In the genomic region with DNA sequence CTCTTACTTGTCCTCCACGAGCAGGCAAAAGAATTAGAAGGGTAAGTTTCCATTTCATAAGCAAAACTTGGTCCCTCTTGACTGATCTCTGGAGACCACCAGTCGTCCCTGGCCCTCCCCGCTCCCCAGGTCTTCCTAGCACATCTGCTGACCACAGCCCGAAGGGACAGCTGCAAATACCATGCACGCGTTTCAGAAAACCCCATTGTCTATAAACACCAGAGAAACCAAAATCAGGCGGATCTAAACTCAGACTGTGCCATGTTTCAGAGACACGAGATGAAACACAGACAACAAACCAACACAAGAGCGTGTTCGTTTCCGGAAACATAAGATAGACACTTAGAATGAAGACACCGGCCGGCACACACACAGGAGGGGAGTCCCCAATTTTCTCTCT, we compare ENCODE assay signal across 24 mouse cellular contexts. TPM values are rescaled to one million over a fixed set of nuclear protein-coding genes. Genes with fewer than 3 reads are reported as not detected.
DNase-seq lines count a peak whose midpoint lies in the region; ATAC-seq and TF ChIP-seq lines count a peak whose summit lies in the region.
"Had no signal": no experiment of that assay in that cellular context is flagged by ENCODE, and none has a peak within 500 bp of the region (broad histone marks: within the 10 kb centered on the region; RNA-seq: fewer than 3 reads in every experiment).

No protein-coding gene starts in this region.

- H3K9ac ChIP-seq in intestine, embryonic 14.5 days (ENCODE audit: low read length), result no peak overlapping the region
- no peak overlapping the region for H3K9ac ChIP-seq in intestine, embryonic 16.5 days (ENCODE audit: low read depth, low read length)
- H3K9ac ChIP-seq in midbrain, embryonic 11.5 days (ENCODE audit: low read length), result no peak overlapping the region
- no peak overlapping the region for H3K9ac ChIP-seq in midbrain, postnatal 0 days (replicated peaks; ENCODE audit: low read length, poor library complexity, severe bottlenecking)
- H3K9ac ChIP-seq: embryonic facial prominence, embryonic 13.5 days; embryonic facial prominence, embryonic 15.5 days; forebrain, embryonic 12.5 days had no signal

- WGBS in intestine, embryonic 14.5 days, result 91% methylated on average over 13 of the region's 13 CpGs
- WGBS in intestine, embryonic 16.5 days, result 93% methylated on average over 13 of the region's 13 CpGs
- 96% methylated on average over 13 of the region's 13 CpGs for WGBS in midbrain, embryonic 11.5 days
- WGBS in midbrain, postnatal 0 days, result 95% methylated on average over 13 of the region's 13 CpGs

- no peak overlapping the region for H3K4me3 ChIP-seq in intestine, embryonic 14.5 days (ENCODE audit: low read depth, low read length)
- H3K4me3 ChIP-seq in intestine, embryonic 16.5 days (ENCODE audit: low read length), result no peak overlapping the region
- H3K4me3 ChIP-seq in midbrain, embryonic 11.5 days (ENCODE audit: low read depth, low read length), result no peak overlapping the region
- H3K4me3 ChIP-seq in midbrain, postnatal 0 days (ENCODE audit: low read depth, low read length), result no peak overlapping the region
- H3K4me3 ChIP-seq in E14TG2a.4 (replicated peaks; ENCODE audit: low read length), result peak overlapping the region; percentile 23; the same call in 1 of the 2 replicates
- H3K4me3 ChIP-seq: embryonic facial prominence, embryonic 13.5 days; embryonic facial prominence, embryonic 15.5 days; erythroblast, embryonic 14.5 days; forebrain, embryonic 10.5 days; forebrain, embryonic 12.5 days had no signal

- no peaks in the 10 kb centered on the region for H3K36me3 ChIP-seq in intestine, embryonic 14.5 days (ENCODE audit: control insufficient read depth, insufficient read depth, low read length)
- H3K36me3 ChIP-seq in intestine, embryonic 16.5 days (ENCODE audit: control insufficient read depth, insufficient read depth, low read length), result no peaks in the 10 kb centered on the region
- H3K36me3 ChIP-seq in midbrain, embryonic 11.5 days (ENCODE audit: control insufficient read depth, insufficient read depth, low read length), result no peaks in the 10 kb centered on the region
- no peaks in the 10 kb centered on the region for H3K36me3 ChIP-seq in midbrain, postnatal 0 days (ENCODE audit: insufficient read depth, low read length)
- H3K36me3 ChIP-seq in E14TG2a.4 (ENCODE audit: insufficient read depth, low read length), result peaks cover 14% of the 10 kb centered on the region; the same call in 1 of the 2 replicates
- H3K36me3 ChIP-seq: embryonic facial prominence, embryonic 13.5 days; embryonic facial prominence, embryonic 15.5 days had no signal

- H3K27me3 ChIP-seq in intestine, embryonic 14.5 days (replicated peaks; ENCODE audit: control insufficient read depth, insufficient read depth, low read length), result no peaks in the 10 kb centered on the region
- no peaks in the 10 kb centered on the region for H3K27me3 ChIP-seq in intestine, embryonic 16.5 days (replicated peaks; ENCODE audit: control insufficient read depth, insufficient read depth, low read length)
- no peaks in the 10 kb centered on the region for H3K27me3 ChIP-seq in midbrain, embryonic 11.5 days (ENCODE audit: control insufficient read depth, insufficient read depth, low read length)
- H3K27me3 ChIP-seq in midbrain, postnatal 0 days (ENCODE audit: insufficient read depth, low read length), result no peaks in the 10 kb centered on the region
- no peaks in the 10 kb centered on the region for H3K27me3 ChIP-seq in E14TG2a.4 (ENCODE audit: insufficient read depth, low read length)
- H3K27me3 ChIP-seq: embryonic facial prominence, embryonic 13.5 days; embryonic facial prominence, embryonic 15.5 days; forebrain, embryonic 12.5 days had no signal

- H3K4me1 ChIP-seq in intestine, embryonic 14.5 days (replicated peaks; ENCODE audit: control insufficient read depth, insufficient read depth, low read length), result no peaks in the 10 kb centered on the region
- no peaks in the 10 kb centered on the region for H3K4me1 ChIP-seq in intestine, embryonic 16.5 days (ENCODE audit: control insufficient read depth, insufficient read depth, low read length)
- no peaks in the 10 kb centered on the region for H3K4me1 ChIP-seq in midbrain, embryonic 11.5 days (ENCODE audit: control insufficient read depth, insufficient read depth, low read length)
- H3K4me1 ChIP-seq in midbrain, postnatal 0 days (ENCODE audit: insufficient read depth, low read length), result no peaks in the 10 kb centered on the region
- H3K4me1 ChIP-seq in E14TG2a.4 (replicated peaks; ENCODE audit: low read depth, low read length), result no peaks in the 10 kb centered on the region
- H3K4me1 ChIP-seq: embryonic facial prominence, embryonic 13.5 days; embryonic facial prominence, embryonic 15.5 days; forebrain, embryonic 10.5 days; forebrain, embryonic 12.5 days had no signal

- H3K9me3 ChIP-seq in intestine, embryonic 14.5 days (ENCODE audit: control insufficient read depth, low read length), result no peaks in the 10 kb centered on the region
- no peaks in the 10 kb centered on the region; the same call in 1 of the 2 replicates for H3K9me3 ChIP-seq in intestine, embryonic 16.5 days (ENCODE audit: control insufficient read depth, low read length)
- no peaks in the 10 kb centered on the region; the same call in 1 of the 2 replicates for H3K9me3 ChIP-seq in midbrain, embryonic 11.5 days (ENCODE audit: control insufficient read depth, low read length)
- H3K9me3 ChIP-seq in midbrain, postnatal 0 days (ENCODE audit: low read length), result 0 out of 2 replicates have a peak, but pooled peaks cover 7% of the 10 kb centered on the region
- peaks cover 75% of the 10 kb centered on the region for H3K9me3 ChIP-seq in E14TG2a.4 (ENCODE audit: low read length)
- H3K9me3 ChIP-seq: embryonic facial prominence, embryonic 13.5 days; embryonic facial prominence, embryonic 15.5 days had no signal

- H3K27ac ChIP-seq in intestine, embryonic 14.5 days (ENCODE audit: low read depth), result no peak overlapping the region
- H3K27ac ChIP-seq in intestine, embryonic 16.5 days (ENCODE audit: low read length), result no peak overlapping the region
- no peak overlapping the region for H3K27ac ChIP-seq in midbrain, embryonic 11.5 days (ENCODE audit: low read depth, low read length)
- H3K27ac ChIP-seq in midbrain, postnatal 0 days (ENCODE audit: low read depth, low read length), result no peak overlapping the region
- H3K27ac ChIP-seq: embryonic facial prominence, embryonic 13.5 days; embryonic facial prominence, embryonic 15.5 days; forebrain, embryonic 10.5 days; forebrain, embryonic 12.5 days had no signal

- TF ChIP-seq CTCF in midbrain, postnatal 0 days (IDR thresholded peaks at IDR 0.05), result no peak
- TF ChIP-seq CTCF in E14TG2a.4 (conservative IDR thresholded peaks at IDR 0.05; ENCODE audit: low read length), result no peak

- peak; percentile 1 for DNase-seq in intestine, embryonic 14.5 days (ENCODE audit: low spot score)
- DNase-seq in midbrain, embryonic 11.5 days (ENCODE audit: low spot score, missing footprints), result peak; percentile 72
- DNase-seq in midbrain, postnatal 0 days (ENCODE audit: low spot score), result no peak
- no peak for DNase-seq in ovary, postnatal 36 days (ENCODE audit: low spot score)
- DNase-seq: adrenal gland, adult 2 months; adrenal gland, postnatal 10 days; adrenal gland, postnatal 25 days; cerebellum, adult 11 months; cerebellum, adult 18-20 months; cerebellum, adult 8-10 months; cerebellum, adult 9-11 months; cerebellum, postnatal 14 days; cerebellum, postnatal 36 days; embryo, embryonic 11 days had no signal

- H3K4me2 ChIP-seq in intestine, embryonic 14.5 days (ENCODE audit: low read length), result no peak overlapping the region
- no peak overlapping the region for H3K4me2 ChIP-seq in intestine, embryonic 16.5 days (ENCODE audit: low read depth, low read length)
- no peak overlapping the region for H3K4me2 ChIP-seq in midbrain, embryonic 11.5 days
- H3K4me2 ChIP-seq in midbrain, postnatal 0 days (ENCODE audit: low read depth, low read length, poor library complexity, severe bottlenecking), result no peak overlapping the region
- H3K4me2 ChIP-seq: embryonic facial prominence, embryonic 13.5 days; embryonic facial prominence, embryonic 15.5 days; forebrain, embryonic 12.5 days had no signal

- no peak for ATAC-seq in intestine, embryonic 14.5 days (replicated peaks; ENCODE audit: low FRiP score, low TSS enrichment, low read depth)
- ATAC-seq in intestine, embryonic 16.5 days, result no peak
- ATAC-seq in midbrain, embryonic 11.5 days (ENCODE audit: low FRiP score), result no peak
- ATAC-seq in midbrain, postnatal 0 days (ENCODE audit: low FRiP score), result no peak
- ATAC-seq: forebrain, embryonic 14.5 days; forebrain, embryonic 16.5 days had no signal

RNA-seq across cellular contexts. Expression of a gene that starts 58.7 kb away (rescaled TPM):
- polyA plus RNA-seq in intestine, embryonic 14.5 days (2014; fragmentation: Nextera tagmentation; extraction: Ambion mirVana), result 1.8 and 2.2 TPM in 2 replicates
- polyA plus RNA-seq in intestine, embryonic 16.5 days (2015; fragmentation: Nextera tagmentation; extraction: Ambion mirVana), result 1.6 TPM in 2 replicates
- 6.5 and 7.8 TPM in 2 replicates for polyA plus RNA-seq in midbrain, embryonic 11.5 days (2014; fragmentation: Nextera tagmentation; extraction: Ambion mirVana)
- total RNA-seq in midbrain, postnatal 0 days (2014; rRNA removed), result 21.5 and 27.4 TPM in 2 replicates
- 8.7 and 10.8 TPM in 2 replicates for polyA plus RNA-seq in midbrain, postnatal 0 days (2015; fragmentation: Nextera tagmentation; extraction: Ambion mirVana)
- total RNA-seq: common myeloid progenitor, adult 5-6 weeks had no signal
- polyA plus RNA-seq: erythroblast, embryonic 14.5 days had no signal

Comparison
In these comparisons a context has a peak if more than half of its experiments do, and no peak if none do; other contexts are left out.
1. DNase-seq: peak in intestine, embryonic 14.5 days (single experiment) and midbrain, embryonic 11.5 days (single experiment); none in midbrain, postnatal 0 days (single experiment) and ovary, postnatal 36 days (single experiment).